Mouse (Mus musculus) ES-E14 (cell line): ENCODE results near the gene Plpp2. TPM values are rescaled to one million over a fixed set of nuclear protein-coding genes. Genes with fewer than 3 reads are reported as not detected.

Source experiments
- DNase-seq: peaks from one replicate; pipeline ENCODE4 v3.0.0-alpha.2; 2013; ENCODE audit warnings: low read depth, low spot score
- H3K27ac ChIP-seq: 2 replicates; pipeline ENCODE4 v1.5.1; 2012; ENCODE audit warnings: low read depth, mild to moderate bottlenecking, low read length, moderate library complexity, mixed read lengths; ENCODE audit not compliant: poor library complexity, insufficient read depth, severe bottlenecking
- H3K36me3 ChIP-seq: 2 replicates; pipeline ENCODE4 v1.6.1; 2012; ENCODE audit warnings: mild to moderate bottlenecking, low read length, moderate library complexity, mixed read lengths; ENCODE audit not compliant: control insufficient read depth, poor library complexity, insufficient read depth, severe bottlenecking
- H3K4me1 ChIP-seq, 2 experiments: fragments of 150-350 bp in 1 of 2; sonication (generic) in 1 of 2; 2 replicates each; pipeline ENCODE4 v1.6.1; 2012; ENCODE audit warnings: low read length in 2 of 2, mild to moderate bottlenecking in 1 of 2, mixed read lengths in 1 of 2; ENCODE audit not compliant: control insufficient read depth in 2 of 2, insufficient read depth in 2 of 2, poor library complexity in 1 of 2
- H3K4me3 ChIP-seq, 2 experiments: fragments of 150-350 bp in 1 of 2; sonication (generic) in 1 of 2; 2 replicates each; pipeline ENCODE4 v1.5.1; 2012; ENCODE audit warnings: low read length in 2 of 2, low read depth in 1 of 2, mild to moderate bottlenecking in 1 of 2, mixed read lengths in 1 of 2; ENCODE audit not compliant: insufficient read depth in 1 of 2, poor library complexity in 1 of 2, severe bottlenecking in 1 of 2
- H3K9ac ChIP-seq: 2 replicates; pipeline ENCODE4 v1.6.1; 2012; ENCODE audit warnings: low read depth, mild to moderate bottlenecking, low read length, mixed read lengths; ENCODE audit not compliant: poor library complexity, insufficient read depth, severe bottlenecking
- H3K9me3 ChIP-seq: fragments of 150-350 bp; sonication (generic); 2 replicates; pipeline ENCODE4 v1.6.1; 2012; ENCODE audit warnings: low read depth, mild to moderate bottlenecking, low read length; ENCODE audit not compliant: control insufficient read depth, insufficient read depth
- CHD2 ChIP-seq: IDR thresholded peaks from 2 replicates; pipeline ENCODE4 v1.6.1; 2014; ENCODE audit warnings: mild to moderate bottlenecking, low read depth, low read length, inconsistent platforms
- HCFC1 ChIP-seq: IDR thresholded peaks from 2 replicates; pipeline ENCODE4 v1.6.1; 2012; ENCODE audit warnings: low read length, inconsistent platforms, borderline replicate concordance; ENCODE audit not compliant: insufficient read depth
- MAFK ChIP-seq: IDR thresholded peaks from 2 replicates; pipeline ENCODE4 v1.6.1; 2014; ENCODE audit warnings: mild to moderate bottlenecking, low read depth, low read length, inconsistent platforms; ENCODE audit not compliant: insufficient read depth
- ZC3H11A ChIP-seq: IDR thresholded peaks from 2 replicates; pipeline ENCODE4 v1.6.1; 2012; ENCODE audit warnings: low read depth, mild to moderate bottlenecking, inconsistent platforms, low read length, borderline replicate concordance
- ZNF384 ChIP-seq: IDR thresholded peaks from 2 replicates; pipeline ENCODE4 v1.6.1; 2012; ENCODE audit warnings: low read depth, low read length, inconsistent platforms
- in situ Hi-C, 2 experiments: fragments of 600-800 bp; cut with MboI; formaldehyde crosslinking; loops; one replicate each; pipeline ENCODE4 v1.15.1; 2025; ENCODE audit warnings: low sequenced_read_pairs in 2 of 2, inconsistent platforms in 1 of 2; ENCODE audit not compliant: unreplicated experiment in 2 of 2
- total RNA-seq: library from RNA; depleted of rRNA; stranded (reverse); fragments of 300-350 nt; gene quantifications from 2 replicates; pipeline ENCODE4 v1.2.3, GENCODE M21; 2012; rRNA removed

The Plpp2 gene
- total RNA-seq, 1 experiment = 27.2 TPM

DNA sequence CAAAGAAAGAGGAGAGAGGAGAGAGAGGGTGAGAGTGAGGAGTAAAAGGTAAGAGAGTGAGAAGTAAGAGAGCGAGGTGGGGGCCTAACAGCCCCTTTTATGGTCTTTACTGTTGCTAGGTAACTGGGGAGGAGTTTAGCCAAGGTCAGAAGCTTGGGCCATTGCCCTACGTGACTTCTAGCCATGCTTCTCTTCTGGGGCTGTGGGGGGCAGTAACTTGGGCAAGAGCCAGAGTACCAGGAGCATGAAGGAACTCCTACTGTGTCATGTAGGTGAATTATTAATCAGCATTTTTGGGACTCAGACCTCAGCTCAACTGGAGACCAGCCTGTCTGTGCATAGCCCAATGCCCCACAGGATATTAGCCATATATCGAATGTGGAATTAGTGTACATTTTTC lies 37.7 kb downstream of the Plpp2 start:
- Histone ChIP-seq H3K4me3 (no peak overlapping the region), H3K9me3 (peaks cover 6% of the 10 kb centered on the region; the same call in 1 of the 2 replicates), H3K9ac (no peak overlapping the region), H3K4me1 (no peaks in the 10 kb centered on the region), H3K36me3 (no peaks in the 10 kb centered on the region; the same call in 1 of the 2 replicates), H3K27ac (peak overlapping the region; percentile 47)
- no peak for DNase-seq
- in situ Hi-C loops = no loop called here
- TF ChIP-seq HCFC1 (no peak), ZC3H11A (no peak), MAFK (no peak), ZNF384 (no peak), CHD2 (no peak)

Other genes with a start within 250 kb of the Plpp2 start
- gene Vmn2r82, start 177.3 kb downstream of the Plpp2 start, total RNA-seq = not detected in 2 replicates
- not detected in 2 replicates for gene Vmn2r83, start 65.1 kb downstream of the Plpp2 start, total RNA-seq
- 58.5 and 89.6 TPM in 2 replicates for gene Mier2, start 21.4 kb upstream of the Plpp2 start, total RNA-seq
- not detected in 2 replicates for gene Theg, start 53.5 kb upstream of the Plpp2 start, total RNA-seq
- 0.31 and 0.58 TPM in 2 replicates for gene C2cd4c, start 80.2 kb upstream of the Plpp2 start, total RNA-seq
- 4.3 and 8.6 TPM in 2 replicates for gene Shc2, start 104.1 kb upstream of the Plpp2 start, total RNA-seq
- gene Odf3l2, start 111.9 kb upstream of the Plpp2 start, total RNA-seq = not detected in 2 replicates
- 2.7 and 6.3 TPM in 2 replicates for gene Madcam1, start 130.8 kb upstream of the Plpp2 start, total RNA-seq
- 29.9 and 46.7 TPM in 2 replicates for gene Tpgs1, start 135.6 kb upstream of the Plpp2 start, total RNA-seq
- gene Cdc34, start 148.4 kb upstream of the Plpp2 start, total RNA-seq = 491 and 507 TPM in 2 replicates
- gene Gzmm, start 155.2 kb upstream of the Plpp2 start, total RNA-seq = 2.5 and 4.5 TPM in 2 replicates
- gene Bsg, start 170.7 kb upstream of the Plpp2 start, total RNA-seq = 858 and 1,196 TPM in 2 replicates
- 5.0 and 11.8 TPM in 2 replicates for gene Hcn2, start 182.8 kb upstream of the Plpp2 start, total RNA-seq
- gene Polrmt, start 212.8 kb upstream of the Plpp2 start, total RNA-seq = 109 and 159 TPM in 2 replicates
- gene Fgf22, start 221.3 kb upstream of the Plpp2 start, total RNA-seq = 1.5 and 1.9 TPM in 2 replicates
- gene Rnf126, start 233.2 kb upstream of the Plpp2 start, total RNA-seq = 66.7 and 70.8 TPM in 2 replicates
- 5.7 and 7.1 TPM in 2 replicates for gene Fstl3, start 243.5 kb upstream of the Plpp2 start, total RNA-seq